Comparison of ENCODE assay signal across 15 mouse cellular contexts in the genomic region with DNA sequence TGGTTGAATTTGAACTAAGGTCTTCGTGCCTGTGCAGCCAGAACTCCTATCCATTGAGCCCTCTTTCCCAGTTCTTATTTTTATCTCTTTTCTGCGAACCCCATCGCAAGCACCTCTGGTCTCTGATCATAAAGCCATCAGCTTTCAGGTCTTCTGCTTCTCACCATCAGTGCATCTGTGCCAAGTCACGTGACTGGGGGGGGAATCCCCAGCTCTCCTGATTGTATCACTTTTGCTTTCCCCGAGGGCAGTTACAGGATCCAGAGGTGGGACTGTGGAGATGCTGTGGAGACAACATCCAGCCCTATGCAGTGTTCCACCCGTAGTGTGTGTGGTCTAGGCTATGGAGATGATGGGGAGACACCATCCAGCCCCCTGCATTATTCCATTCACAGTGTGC.
"Had no signal": no experiment of that assay in that cellular context is flagged by ENCODE, and none has a peak within 500 bp of the region (broad histone marks: within the 10 kb centered on the region; RNA-seq: fewer than 3 reads in every experiment).

No protein-coding gene starts in this region.

- H3K9ac ChIP-seq: limb, embryonic 12.5 days; limb, embryonic 15.5 days; liver, embryonic 14.5 days; liver, postnatal 0 days; lung, embryonic 14.5 days; midbrain, embryonic 12.5 days; stomach, embryonic 15.5 days had no signal

- H3K27me3 ChIP-seq: limb, embryonic 12.5 days; limb, embryonic 15.5 days; midbrain, embryonic 12.5 days; stomach, embryonic 15.5 days had no signal

- H3K27ac ChIP-seq: kidney, postnatal 0 days; limb, embryonic 12.5 days; limb, embryonic 15.5 days; liver, embryonic 14.5 days; macrophage; midbrain, embryonic 12.5 days; stomach, embryonic 15.5 days had no signal

- H3K36me3 ChIP-seq: limb, embryonic 12.5 days; limb, embryonic 15.5 days; midbrain, embryonic 12.5 days; stomach, embryonic 15.5 days had no signal

- H3K4me3 ChIP-seq: limb, embryonic 12.5 days; limb, embryonic 15.5 days; midbrain, embryonic 12.5 days; myocyte; stomach, embryonic 15.5 days had no signal

- H3K4me1 ChIP-seq: limb, embryonic 12.5 days; limb, embryonic 15.5 days; midbrain, embryonic 12.5 days; stomach, embryonic 15.5 days had no signal

- DNase-seq: kidney, adult 2 months; kidney, postnatal 25 days; left cerebral cortex, postnatal 4 days; liver, postnatal 0 days; lung, embryonic 14.5 days; thymus, postnatal 25 days had no signal

- H3K4me2 ChIP-seq: limb, embryonic 12.5 days; limb, embryonic 15.5 days; liver, embryonic 11.5 days; lung, embryonic 14.5 days; midbrain, embryonic 12.5 days; stomach, embryonic 15.5 days had no signal

- H3K9me3 ChIP-seq: limb, embryonic 12.5 days; limb, embryonic 15.5 days; midbrain, embryonic 12.5 days; stomach, embryonic 15.5 days had no signal
